Mouse (Mus musculus): ENCODE measurements at regions not wholly inside any gene's neighbourhood (a gene's known extent, or its start where the extent isn't known, plus 50 kb on each side); places are given as distances from the start of the nearest gene placed in this dataset.

GRCm38 (mm10) chr15:17195439-17195838 lies 466.9 kb downstream of the Cdh9 start:
- intact Hi-C loops (cut with DNase I): loop anchor here (10.0 kb wide), 1 partner anchor 101 kb away; no protein-coding TSS in a partner anchor
- DNase-seq: peak in 1 of 2 experiments; percentile 4

GRCm38 (mm10) chr15:17204739-17205138 lies 476.2 kb downstream of the Cdh9 start:
- DNase-seq: no peak
- intact Hi-C loops (cut with DNase I): no loop called here

GRCm38 (mm10) chr15:17245096-17245495 lies 516.5 kb downstream of the Cdh9 start:
- DNase-seq: no peak
- intact Hi-C loops (cut with DNase I): no loop called here

- intact Hi-C loops (cut with DNase I): no loop called here
- DNase-seq: no peak
Observed at GRCm38 (mm10) chr15:17289221-17289620, 560.7 kb downstream of the Cdh9 start.

Data from heart, postnatal 10 days (tissue).